Mouse (Mus musculus): ENCODE results near the gene Camta1.

DNA sequence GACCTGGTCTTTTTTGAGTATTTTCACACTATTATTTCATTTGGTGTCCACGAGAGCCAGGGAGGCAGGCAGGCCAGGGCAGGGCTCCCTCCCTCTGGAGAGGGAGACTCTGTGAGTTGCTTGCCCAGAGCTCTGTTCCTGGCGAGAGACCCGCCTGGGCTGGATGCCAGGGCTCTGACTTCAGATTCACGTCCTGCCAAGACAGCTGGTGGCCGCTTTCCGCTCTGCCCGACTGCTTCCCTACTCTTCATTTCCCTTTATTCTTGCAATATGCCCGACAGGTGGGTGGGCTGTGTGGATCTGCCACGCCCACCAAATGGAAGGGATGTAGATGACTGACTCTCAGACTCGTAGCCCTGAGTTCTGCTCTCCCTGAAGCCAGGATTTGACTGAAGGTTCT lies 696.1 kb downstream of the Camta1 start:
- TF ChIP-seq GATA1 (IDR thresholded peaks at IDR 0.05; ENCODE audit: low read length) = no peak
- TF ChIP-seq TAL1 (IDR thresholded peaks at IDR 0.05; ENCODE audit: low read length) = no peak
